Mouse (Mus musculus) heart, postnatal 0 days (tissue): ENCODE data around the gene Gbf1.

ENCODE experiments used
- CTCF ChIP-seq: IDR thresholded peaks from 2 replicates; pipeline ENCODE4 v1.5.1; 2016; ENCODE audit warnings: antibody characterized with exemption, control low read depth, low read depth
- EP300 ChIP-seq: IDR thresholded peaks from 2 replicates; pipeline ENCODE4 v1.6.1; 2016; ENCODE audit warnings: antibody characterized with exemption, low read depth

GRCm38 (mm10) chr19:46307781-46308180, 155.5 kb downstream of the Gbf1 start:
- TF ChIP-seq EP300 (no peak), CTCF (no peak)
